Mouse (Mus musculus) brown adipose tissue, adult 24 weeks (tissue): ENCODE measurements around the gene Nfic. TPM values are rescaled to one million over a fixed set of nuclear protein-coding genes. Genes with fewer than 3 reads are reported as not detected.

Experiments used
- H3K27ac ChIP-seq: fragments of 200-500 bp; replicated peaks from 2 replicates; pipeline ENCODE4 v1.5.1; 2012; ENCODE audit warnings: low read depth, mild to moderate bottlenecking, low read length
- H3K4me1 ChIP-seq: fragments of 200-500 bp; 2 replicates; pipeline ENCODE4 v1.6.1; 2012; ENCODE audit warnings: low read length, mixed read lengths; ENCODE audit not compliant: control insufficient read depth, insufficient read depth, insufficient read length
- H3K4me3 ChIP-seq: fragments of 200-500 bp; 2 replicates; pipeline ENCODE4 v1.5.1; 2012; ENCODE audit warnings: low read depth, mild to moderate bottlenecking, low read length, moderate library complexity; ENCODE audit not compliant: insufficient read depth
- polyA plus RNA-seq: library from polyadenylated mRNA; stranded (reverse); fragments of >200 nt; gene quantifications from 2 replicates; pipeline ENCODE4 v1.2.4, GENCODE M21; 2012; ENCODE audit not compliant: missing spikeins, insufficient read depth, insufficient read length

Gene Nfic
- polyA plus RNA-seq, 1 experiment, result 42.9 TPM

DNA sequence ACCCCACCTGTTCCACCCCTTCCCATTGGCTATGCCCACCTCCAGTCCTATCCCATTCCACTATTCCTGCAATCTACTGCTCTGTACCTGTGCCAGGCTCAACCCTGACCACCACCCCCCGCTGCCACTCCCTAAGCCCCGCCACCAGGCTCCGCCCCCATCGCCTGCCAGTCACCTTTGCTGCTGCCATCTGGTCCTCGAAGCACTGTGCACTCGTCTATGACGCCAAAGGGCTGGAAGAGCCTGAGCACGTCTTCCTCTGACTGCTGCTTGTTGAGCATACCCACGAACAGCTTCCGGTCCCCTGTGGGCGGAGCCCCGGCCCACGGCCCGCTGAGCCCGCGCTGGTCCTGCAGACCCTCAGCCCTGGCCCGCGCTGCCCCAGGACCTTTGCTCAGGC is 15.0 kb upstream of the Nfic start:
- Histone ChIP-seq H3K4me3 (no peak overlapping the region), H3K4me1 (no peaks in the 10 kb centered on the region), H3K27ac (no peak overlapping the region)

DNA sequence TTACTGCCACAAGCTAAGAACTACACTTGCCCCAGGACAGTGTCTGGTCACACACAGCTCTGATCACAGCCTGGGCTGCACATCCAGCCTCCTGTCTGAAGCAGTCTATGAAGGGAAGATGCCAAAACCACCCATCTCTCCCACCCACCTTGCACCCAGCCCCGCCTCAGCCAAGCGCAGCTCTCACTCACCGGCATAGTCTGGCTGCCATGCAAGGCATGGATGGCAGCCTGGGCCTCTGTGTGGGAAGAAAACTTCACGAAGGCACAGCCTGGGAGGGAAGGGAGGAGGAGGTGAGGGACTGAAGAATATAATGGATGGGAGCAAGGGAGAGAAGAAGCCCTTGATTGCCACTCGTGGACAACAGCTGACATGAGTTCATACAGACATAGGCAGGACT is 13.8 kb upstream of the Nfic start:
- H3K4me1 ChIP-seq, result no peaks in the 10 kb centered on the region; the same call in 1 of the 2 replicates
- no peak overlapping the region for H3K4me3 ChIP-seq
- no peak overlapping the region for H3K27ac ChIP-seq

DNA sequence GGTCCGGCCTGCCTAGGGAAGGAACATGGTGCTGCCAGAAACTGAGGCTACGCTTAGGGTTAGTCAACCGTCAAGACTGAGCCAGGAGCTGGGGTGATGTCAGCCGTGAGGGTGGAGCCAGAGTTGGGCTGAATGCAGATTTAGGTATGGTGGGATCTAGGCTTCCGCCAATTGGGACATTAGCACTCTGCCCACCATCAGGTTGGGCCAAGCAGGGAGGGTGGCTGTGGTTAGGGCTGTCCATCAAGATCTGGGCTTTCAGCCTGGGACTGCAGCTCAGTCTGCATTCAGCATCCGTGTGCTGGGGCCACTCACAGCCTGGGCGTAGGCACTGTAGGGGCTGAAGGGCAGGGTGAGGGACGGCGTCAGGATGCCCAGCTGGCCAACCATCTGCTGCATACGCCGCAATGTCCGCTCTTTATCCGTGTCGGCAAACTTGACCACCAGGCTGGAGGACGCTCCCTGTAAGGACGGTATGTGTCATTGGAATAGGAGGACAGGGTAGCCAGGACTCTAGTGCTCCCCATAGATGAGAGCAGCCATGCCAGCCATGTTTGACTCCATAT is 12.3 kb upstream of the Nfic start:
- Histone ChIP-seq H3K27ac (no peak overlapping the region), H3K4me1 (no peaks in the 10 kb centered on the region; the same call in 1 of the 2 replicates), H3K4me3 (no peak overlapping the region)

DNA sequence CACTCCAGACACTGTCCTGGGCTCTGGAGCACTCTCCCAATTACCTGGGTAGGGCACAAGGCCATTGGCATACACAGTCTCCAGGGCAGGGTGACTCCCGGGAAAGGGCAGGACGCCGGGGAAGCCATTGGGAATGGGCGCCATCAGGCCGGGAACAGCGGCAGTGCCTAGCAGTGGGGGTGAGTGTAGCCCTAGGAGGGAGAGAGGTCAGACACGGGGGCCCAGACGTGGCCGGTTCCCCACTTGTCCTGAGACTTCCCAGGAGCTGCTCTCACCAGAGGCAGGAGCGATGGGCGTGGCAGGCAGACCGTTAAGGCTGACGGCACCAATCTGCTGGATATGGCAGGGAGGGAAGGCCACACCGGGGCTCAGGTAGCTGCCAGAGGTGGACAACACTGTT is 11.4 kb upstream of the Nfic start:
- H3K4me1 ChIP-seq, result no peaks in the 10 kb centered on the region; the same call in 1 of the 2 replicates
- H3K27ac ChIP-seq, result no peak overlapping the region

GRCm38 (mm10) chr10:81466066-81466465 is 10.6 kb upstream of the Nfic start:
- H3K27ac ChIP-seq, result no peak overlapping the region
- H3K4me1 ChIP-seq, result no peaks in the 10 kb centered on the region; the same call in 1 of the 2 replicates
- no peak overlapping the region for H3K4me3 ChIP-seq

More for the DNA sequence above, 11.4 kb upstream of the Nfic start:
- no peak overlapping the region for H3K4me3 ChIP-seq

DNA sequence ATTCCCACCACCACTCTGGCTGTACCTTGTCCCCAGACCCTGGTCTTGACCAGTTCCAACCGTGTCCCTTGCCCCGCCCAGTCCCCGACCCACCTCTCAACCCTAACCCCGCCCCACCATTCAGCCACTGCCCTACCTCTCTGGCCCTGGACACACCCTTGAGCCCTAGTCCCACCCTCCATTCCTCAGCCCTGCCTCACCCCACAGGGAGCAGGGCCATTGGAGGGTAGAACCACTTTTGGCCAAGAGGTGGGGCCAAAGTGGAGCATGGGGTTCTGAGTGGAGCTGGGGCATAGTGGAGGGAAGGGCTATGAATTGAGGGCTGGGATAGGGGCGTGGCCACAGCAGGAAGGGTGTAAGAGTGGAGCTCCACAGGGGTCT is 9.8 kb upstream of the Nfic start:
- no peaks in the 10 kb centered on the region; the same call in 1 of the 2 replicates for H3K4me1 ChIP-seq
- no peak overlapping the region for H3K4me3 ChIP-seq
- no peak overlapping the region for H3K27ac ChIP-seq

GRCm38 (mm10) chr10:81464405-81465264 is 9.2 kb upstream of the Nfic start:
- Histone ChIP-seq H3K4me1 (no peaks in the 10 kb centered on the region; the same call in 1 of the 2 replicates), H3K27ac (no peak overlapping the region), H3K4me3 (no peak overlapping the region; the same call in 1 of the 2 replicates)

GRCm38 (mm10) chr10:81463531-81463930 is 8.1 kb upstream of the Nfic start:
- H3K27ac ChIP-seq, result no peak overlapping the region
- H3K4me1 ChIP-seq, result no peaks in the 10 kb centered on the region; the same call in 1 of the 2 replicates
- H3K4me3 ChIP-seq, result no peak overlapping the region

- no peak overlapping the region for H3K27ac ChIP-seq
- no peaks in the 10 kb centered on the region; the same call in 1 of the 2 replicates for H3K4me1 ChIP-seq
- H3K4me3 ChIP-seq, result no peak overlapping the region
Measured at GRCm38 (mm10) chr10:81462917-81463316, 7.5 kb upstream of the Nfic start.

DNA sequence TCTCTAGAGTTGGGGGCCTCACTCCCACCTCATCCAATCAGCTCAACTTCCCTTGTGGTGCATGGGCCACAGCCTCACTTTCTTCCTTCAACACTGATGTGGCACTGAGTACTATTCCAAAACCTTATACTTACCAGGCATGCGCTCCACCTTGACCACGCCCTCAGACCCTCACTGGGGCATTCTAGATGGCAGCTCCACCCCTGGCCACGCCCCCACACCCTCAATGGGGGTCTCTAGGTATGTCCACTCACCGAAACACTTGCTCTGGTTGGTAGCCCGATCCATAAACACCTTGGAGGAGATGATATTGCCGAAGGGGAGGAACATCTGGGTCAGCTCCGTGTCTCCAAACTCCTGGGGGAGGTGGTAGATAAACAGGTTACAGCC is 7.0 kb upstream of the Nfic start:
- Histone ChIP-seq H3K27ac (no peak overlapping the region), H3K4me1 (no peaks in the 10 kb centered on the region; the same call in 1 of the 2 replicates), H3K4me3 (no peak overlapping the region)

DNA sequence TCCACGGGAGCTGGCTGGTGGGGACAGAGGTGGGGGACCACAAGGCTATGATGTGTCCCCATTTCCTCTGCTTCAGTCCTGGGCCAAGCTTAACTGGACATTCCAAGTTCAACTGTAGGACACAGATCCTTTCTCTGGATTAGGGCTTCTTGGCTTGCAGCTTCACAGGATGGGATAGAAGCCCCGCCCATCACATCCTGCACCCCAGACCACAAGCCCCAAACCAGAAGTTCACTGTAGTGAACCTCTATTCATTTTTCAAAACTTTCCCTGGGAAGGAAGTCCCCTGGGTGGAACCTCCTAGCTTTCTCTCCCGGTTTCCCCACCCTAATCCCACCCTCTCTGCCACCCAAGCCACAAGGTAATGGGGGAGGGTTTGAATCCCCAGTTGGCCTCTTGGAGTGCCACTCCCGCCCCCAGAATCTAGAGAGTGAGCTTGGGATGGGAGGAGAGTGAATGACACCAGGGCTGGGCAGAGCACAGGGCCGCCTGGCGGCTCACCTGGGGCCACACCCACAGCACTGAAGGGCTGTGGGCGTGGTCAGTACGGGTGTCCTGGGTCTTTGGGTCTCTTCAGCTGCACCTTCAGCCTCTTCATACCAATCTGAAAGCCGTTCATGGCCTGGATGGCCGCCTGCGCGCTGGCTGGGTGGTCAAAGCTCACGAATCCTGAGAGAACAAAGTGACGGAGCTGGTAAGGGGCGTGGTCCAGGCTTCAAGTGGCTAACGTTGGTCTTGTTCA is 6.4 kb upstream of the Nfic start:
- H3K27ac ChIP-seq, result no peak overlapping the region
- no peaks in the 10 kb centered on the region; the same call in 1 of the 2 replicates for H3K4me1 ChIP-seq
- no peak overlapping the region for H3K4me3 ChIP-seq

DNA sequence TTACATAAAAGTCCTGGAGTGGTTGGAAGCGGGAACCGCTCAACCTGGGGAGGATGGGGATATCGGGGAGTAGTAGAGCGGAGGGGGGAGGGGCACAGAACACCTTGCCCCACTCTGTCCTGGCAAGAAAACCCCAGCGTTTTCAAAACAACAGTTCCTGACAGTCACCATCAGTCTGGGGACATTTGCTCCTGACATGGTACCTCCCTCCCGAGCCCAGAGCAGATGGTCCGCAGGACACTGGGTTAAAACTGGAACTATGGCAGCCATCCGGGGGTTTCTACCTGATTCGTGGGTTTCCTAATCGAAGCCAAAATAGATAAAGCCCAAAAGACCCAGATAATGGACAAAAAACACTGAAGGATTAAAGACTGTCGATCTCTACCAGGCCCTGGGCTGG is 5.5 kb upstream of the Nfic start:
- Histone ChIP-seq H3K4me1 (no peaks in the 10 kb centered on the region; the same call in 1 of the 2 replicates), H3K27ac (no peak overlapping the region), H3K4me3 (no peak overlapping the region)

GRCm38 (mm10) chr10:81460471-81460870 is 5.0 kb upstream of the Nfic start:
- no peaks in the 10 kb centered on the region; the same call in 1 of the 2 replicates for H3K4me1 ChIP-seq
- H3K4me3 ChIP-seq, result no peak overlapping the region
- no peak overlapping the region for H3K27ac ChIP-seq

DNA sequence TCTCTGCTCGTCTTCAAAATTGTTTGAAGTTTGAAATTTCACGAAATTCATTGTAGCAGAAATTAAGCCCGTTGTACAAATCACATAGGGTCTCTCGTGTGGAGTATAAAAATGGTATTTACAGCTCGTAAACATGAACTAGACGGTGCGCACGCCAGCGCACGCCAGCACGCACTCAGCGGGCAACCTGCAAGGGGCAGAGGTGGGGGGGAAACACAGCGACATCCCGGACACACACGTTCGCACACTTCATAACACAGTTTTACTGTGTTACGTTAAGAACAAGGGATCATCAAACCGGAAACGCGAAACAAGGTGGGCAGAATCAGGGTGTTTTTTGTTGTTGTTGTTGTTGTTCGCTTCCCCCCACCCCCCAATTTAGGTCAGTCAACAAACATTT is 4.0 kb upstream of the Nfic start:
- Histone ChIP-seq H3K4me1 (no peaks in the 10 kb centered on the region; the same call in 1 of the 2 replicates), H3K27ac (no peak overlapping the region), H3K4me3 (no peak overlapping the region)

DNA sequence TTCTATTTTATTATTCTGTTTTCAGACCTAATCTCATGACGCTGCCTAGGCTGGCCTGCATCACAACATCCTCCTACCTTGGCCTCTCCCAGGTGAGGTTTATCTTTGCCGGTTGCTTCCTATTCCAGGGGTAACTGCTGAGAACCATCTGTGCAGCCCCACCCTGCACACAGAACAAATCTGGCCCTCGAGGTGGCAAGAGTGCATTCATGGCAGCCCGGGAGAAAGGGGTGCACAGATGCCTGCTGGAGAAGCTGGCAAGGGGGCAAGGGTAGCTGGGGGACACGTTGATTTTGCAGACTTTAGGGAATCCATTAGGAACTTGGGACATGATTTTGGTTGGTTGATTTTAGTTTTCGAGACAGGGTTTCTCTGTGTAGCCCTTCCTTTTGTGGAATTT is 2.8 kb upstream of the Nfic start:
- H3K27ac ChIP-seq, result no peak overlapping the region

More for the DNA sequence above, 2.8 kb upstream of the Nfic start:
- Histone ChIP-seq H3K4me1 (no peaks in the 10 kb centered on the region), H3K4me3 (no peak overlapping the region)
